Mouse (Mus musculus): ENCODE measurements around the gene Chil1. TPM values are rescaled to one million over a fixed set of nuclear protein-coding genes. Genes with fewer than 3 reads are reported as not detected.

The Chil1 gene
- polyA plus RNA-seq (2015; fragmentation: Nextera tagmentation; extraction: Ambion mirVana): 0.67 and 2.6 TPM in 2 replicates

GRCm38 (mm10) chr1:134182025-134182424 lies at the start of gene Chil1:
TSS of gene Chil1 (plus strand) at chr1:134182176.

DNA sequence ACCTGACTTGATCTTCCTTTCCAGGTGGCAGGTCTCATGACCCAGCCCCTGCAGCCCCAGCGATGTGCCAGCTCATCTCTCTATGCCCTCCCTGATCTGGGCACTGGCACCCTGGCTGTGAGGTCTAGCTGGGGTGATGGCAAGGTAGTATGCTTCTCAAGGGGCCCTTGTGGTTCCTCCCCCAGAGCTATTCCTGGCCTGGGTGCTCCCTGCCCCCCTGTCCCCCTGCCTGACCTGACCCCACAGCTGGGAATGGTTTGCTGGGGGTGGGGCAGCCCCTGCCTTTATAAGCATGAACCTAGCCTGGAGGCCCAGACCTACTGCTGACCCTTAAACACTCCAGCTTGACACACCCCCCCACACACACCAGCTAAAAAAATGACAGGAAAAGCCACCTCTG lies 11.2 kb downstream of the Chil1 start, which contains the start of gene Mybph:
Gene Mybph, plus strand, starts transcription at position 323 of the 400 bp plus-strand sequence.

DNA sequence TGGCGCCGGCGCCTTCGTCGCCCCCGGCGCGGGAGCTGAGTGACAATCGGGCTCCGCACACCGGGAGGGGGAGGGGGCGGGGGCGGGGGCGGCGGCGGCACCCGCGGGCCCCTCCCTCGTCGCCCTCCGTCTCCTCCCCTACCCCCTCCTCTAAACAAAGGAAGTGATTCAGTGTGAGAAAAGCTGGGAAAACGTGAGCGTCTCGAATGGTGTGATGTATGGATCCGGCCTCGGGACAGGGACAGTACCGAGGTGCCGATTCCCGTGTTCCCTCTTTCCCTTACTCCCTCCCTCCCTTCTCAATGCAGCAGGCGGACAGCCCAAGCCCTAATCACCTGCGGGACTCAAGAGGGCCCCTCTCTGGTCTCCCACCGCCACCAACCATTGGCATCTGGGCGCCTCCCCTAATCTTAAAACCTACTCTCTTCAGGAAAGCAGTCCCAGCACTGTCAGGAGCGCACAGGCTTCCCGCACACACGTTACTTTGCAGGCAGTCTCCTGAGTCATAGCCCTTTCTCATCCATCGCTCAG lies 53.5 kb downstream of the Chil1 start, which contains the start of gene Adora1:
Gene Adora1, minus strand, starts transcription at position 41 of the 531 bp plus-strand sequence.

Other genes starting within 250 kb of the Chil1 start
- 29.3 and 34.3 TPM in 2 replicates for gene Fmod, start 144.9 kb upstream of the Chil1 start, polyA plus RNA-seq (2015; fragmentation: Nextera tagmentation; extraction: Ambion mirVana)
- gene Btg2, start 103.1 kb upstream of the Chil1 start, polyA plus RNA-seq (2015; fragmentation: Nextera tagmentation; extraction: Ambion mirVana): 38.3 and 43.0 TPM in 2 replicates
- gene Chit1, start 70.9 kb upstream of the Chil1 start, polyA plus RNA-seq (2015; fragmentation: Nextera tagmentation; extraction: Ambion mirVana): 0.15 TPM in 1 of 2 replicates, not detected in the other
- gene Mybph, start 11.3 kb downstream of the Chil1 start, polyA plus RNA-seq (2015; fragmentation: Nextera tagmentation; extraction: Ambion mirVana): 0.07 and 0.08 TPM in 2 replicates
- gene Adora1, start 53.3 kb downstream of the Chil1 start, polyA plus RNA-seq (2015; fragmentation: Nextera tagmentation; extraction: Ambion mirVana): 0.18 and 0.40 TPM in 2 replicates
- gene Myog, start 107.8 kb downstream of the Chil1 start, polyA plus RNA-seq (2015; fragmentation: Nextera tagmentation; extraction: Ambion mirVana): not detected in 2 replicates
- gene Ppfia4, start 150.8 kb downstream of the Chil1 start, polyA plus RNA-seq (2015; fragmentation: Nextera tagmentation; extraction: Ambion mirVana): 2.4 and 2.6 TPM in 2 replicates
- gene Tmem183a, start 179.8 kb downstream of the Chil1 start, polyA plus RNA-seq (2015; fragmentation: Nextera tagmentation; extraction: Ambion mirVana): 41.2 and 52.5 TPM in 2 replicates
- not detected in 2 replicates for gene 4933406M09Rik, start 203.8 kb downstream of the Chil1 start, polyA plus RNA-seq (2015; fragmentation: Nextera tagmentation; extraction: Ambion mirVana)
- 24.3 and 24.4 TPM in 2 replicates for gene Cyb5r1, start 223.4 kb downstream of the Chil1 start, polyA plus RNA-seq (2015; fragmentation: Nextera tagmentation; extraction: Ambion mirVana)
- gene Adipor1, start 233.2 kb downstream of the Chil1 start, polyA plus RNA-seq (2015; fragmentation: Nextera tagmentation; extraction: Ambion mirVana): 99.2 and 102 TPM in 2 replicates